Mouse (Mus musculus) intestine, embryonic 15.5 days (tissue): ENCODE data around the gene Rgl1. TPM values are rescaled to one million over a fixed set of nuclear protein-coding genes. Genes with fewer than 3 reads are reported as not detected.

Experiments
- polyA plus RNA-seq: library from polyadenylated mRNA; unstranded; fragments of >200 nt; fragmentation: Nextera tagmentation; extraction: Ambion mirVana; gene quantifications from 2 replicates; pipeline ENCODE4 v1.2.1, GENCODE M21; 2015

The Rgl1 gene
- polyA plus RNA-seq, 1 experiment from 2014 or later = 44.8 TPM

Other genes with a start within 250 kb of the Rgl1 start
- not detected in 2 replicates for gene Apobec4, start 15.8 kb downstream of the Rgl1 start, polyA plus RNA-seq
- 327 and 358 TPM in 2 replicates for gene Arpc5, start 191 bp upstream of the Rgl1 start, polyA plus RNA-seq
- 8.3 and 8.8 TPM in 2 replicates for gene Ncf2, start 33.8 kb upstream of the Rgl1 start, polyA plus RNA-seq
- 22.5 and 23.9 TPM in 2 replicates for gene Smg7, start 136.3 kb upstream of the Rgl1 start, polyA plus RNA-seq
- 1.8 and 2.2 TPM in 2 replicates for gene Nmnat2, start 188.6 kb upstream of the Rgl1 start, polyA plus RNA-seq